Mouse (Mus musculus) hindbrain, embryonic 16.5 days (tissue): ENCODE results near the gene Gas7. TPM values are rescaled to one million over a fixed set of nuclear protein-coding genes. Genes with fewer than 3 reads are reported as not detected.

Experiments
- ATAC-seq: fragments of 200-750 bp; cut with Nextera tagmentation; 2 replicates; pipeline ENCODE4 v1.8.0; 2017; ENCODE audit warnings: moderate TSS enrichment, moderate library complexity
- H3K27ac ChIP-seq: fragments of 300-500 bp; sonication (generic); 2 replicates; pipeline ENCODE4 v1.5.1; 2014; ENCODE audit warnings: low read depth, mild to moderate bottlenecking, control low read depth, low read length, moderate library complexity
- H3K27me3 ChIP-seq: fragments of 300-500 bp; sonication (generic); replicated peaks from 2 replicates; pipeline ENCODE4 v1.6.1; 2014; ENCODE audit warnings: low read length; ENCODE audit not compliant: control insufficient read depth, insufficient read depth
- H3K36me3 ChIP-seq: fragments of 300-500 bp; sonication (generic); 2 replicates; pipeline ENCODE4 v1.6.1; 2014; ENCODE audit warnings: mild to moderate bottlenecking, low read length, moderate library complexity, mixed read lengths; ENCODE audit not compliant: control insufficient read depth, insufficient read depth
- H3K4me1 ChIP-seq: fragments of 300-500 bp; sonication (generic); 2 replicates; pipeline ENCODE4 v1.6.1; 2014; ENCODE audit warnings: low read depth, low read length; ENCODE audit not compliant: control insufficient read depth, insufficient read depth
- H3K4me2 ChIP-seq: fragments of 300-500 bp; sonication (generic); 2 replicates; pipeline ENCODE4 v1.6.1; 2014; ENCODE audit warnings: mild to moderate bottlenecking, low read length, control low read depth, moderate library complexity
- H3K4me3 ChIP-seq: fragments of 300-500 bp; sonication (generic); 2 replicates; pipeline ENCODE4 v1.5.1; 2014; ENCODE audit warnings: mild to moderate bottlenecking, low read length, control low read depth, moderate library complexity
- H3K9ac ChIP-seq: fragments of 300-500 bp; sonication (generic); 2 replicates; pipeline ENCODE4 v1.6.1; 2014; ENCODE audit warnings: low read depth, mild to moderate bottlenecking, control low read depth, low read length, moderate library complexity
- H3K9me3 ChIP-seq: fragments of 300-500 bp; sonication (generic); 2 replicates; pipeline ENCODE4 v1.6.1; 2014; ENCODE audit warnings: mild to moderate bottlenecking, low read length, moderate library complexity; ENCODE audit not compliant: control insufficient read depth
- WGBS: fragments of 180-500 bp; shearing (Covaris S2); extraction: QIAGEN DNeasy Blood & Tissue Kit; methylation state at CpG from one replicate; pipeline ENCODE4 v1.1.7; 2014; 5-methylcytosine and 5-hydroxymethylcytosine counted together
- polyA plus RNA-seq: library from polyadenylated mRNA; unstranded; fragments of >200 nt; fragmentation: Nextera tagmentation; extraction: Ambion mirVana; gene quantifications from 2 replicates; pipeline ENCODE4 v1.2.1, GENCODE M21; 2015

Gas7 gene
- polyA plus RNA-seq, 1 experiment from 2014 or later = 34.8 TPM

GRCm38 (mm10) chr11:67655236-67655959 is 200.2 kb downstream of the Gas7 start:
- H3K4me1 ChIP-seq = peaks cover 24% of the 10 kb centered on the region
- peak overlapping the region; percentile 32; the same call in 1 of the 2 replicates for H3K9ac ChIP-seq
- peak; percentile 35; the same call in 1 of the 2 replicates for ATAC-seq
- WGBS = 58% methylated on average over 17 of the region's 17 CpGs
- H3K4me3 ChIP-seq = no peak overlapping the region
- H3K27me3 ChIP-seq = no peaks in the 10 kb centered on the region
- no peak overlapping the region; the same call in 1 of the 2 replicates for H3K27ac ChIP-seq
- H3K9me3 ChIP-seq = no peaks in the 10 kb centered on the region
- H3K4me2 ChIP-seq = no peak overlapping the region
- no peaks in the 10 kb centered on the region; the same call in 1 of the 2 replicates for H3K36me3 ChIP-seq

GRCm38 (mm10) chr11:67656366-67656765 is 201.1 kb downstream of the Gas7 start:
- Histone ChIP-seq H3K27ac (no peak overlapping the region), H3K4me2 (no peak overlapping the region), H3K4me3 (no peak overlapping the region), H3K9me3 (no peaks in the 10 kb centered on the region), H3K9ac (no peak overlapping the region), H3K27me3 (no peaks in the 10 kb centered on the region), H3K36me3 (no peaks in the 10 kb centered on the region; the same call in 1 of the 2 replicates), H3K4me1 (peaks cover 24% of the 10 kb centered on the region)
- 84% methylated on average over 7 of the region's 7 CpGs for WGBS
- ATAC-seq = no peak

- no peak overlapping the region for H3K27ac ChIP-seq
- no peaks in the 10 kb centered on the region for H3K9me3 ChIP-seq
- no peaks in the 10 kb centered on the region; the same call in 1 of the 2 replicates for H3K36me3 ChIP-seq
- H3K4me1 ChIP-seq = peaks cover 24% of the 10 kb centered on the region
- H3K4me3 ChIP-seq = no peak overlapping the region
- 86% methylated on average over 9 of the region's 9 CpGs for WGBS
- ATAC-seq = no peak
- no peaks in the 10 kb centered on the region for H3K27me3 ChIP-seq
- no peak overlapping the region for H3K4me2 ChIP-seq
- H3K9ac ChIP-seq = no peak overlapping the region
Observed at GRCm38 (mm10) chr11:67656811-67657210, 201.6 kb downstream of the Gas7 start.

GRCm38 (mm10) chr11:67657685-67658382 is 202.6 kb downstream of the Gas7 start:
- Histone ChIP-seq H3K9ac (no peak overlapping the region), H3K27me3 (no peaks in the 10 kb centered on the region), H3K4me2 (no peak overlapping the region), H3K9me3 (no peaks in the 10 kb centered on the region), H3K4me3 (no peak overlapping the region), H3K36me3 (no peaks in the 10 kb centered on the region; the same call in 1 of the 2 replicates), H3K27ac (no peak overlapping the region), H3K4me1 (peaks cover 14% of the 10 kb centered on the region)
- ATAC-seq = 0 out of 2 replicates have a peak, but pooled peaks have one; percentile 26
- WGBS = 47% methylated on average over 11 of the region's 11 CpGs

- Histone ChIP-seq H3K9me3 (no peaks in the 10 kb centered on the region), H3K27me3 (no peaks in the 10 kb centered on the region), H3K9ac (no peak overlapping the region), H3K36me3 (no peaks in the 10 kb centered on the region; the same call in 1 of the 2 replicates), H3K27ac (no peak overlapping the region), H3K4me1 (no peaks in the 10 kb centered on the region), H3K4me2 (no peak overlapping the region), H3K4me3 (no peak overlapping the region)
- WGBS = 94% methylated on average over 8 of the region's 8 CpGs
- ATAC-seq = no peak
Observed at GRCm38 (mm10) chr11:67661465-67661864, 206.2 kb downstream of the Gas7 start.

- H3K4me3 ChIP-seq = no peak overlapping the region
- 96% methylated on average over 4 of the region's 4 CpGs for WGBS
- ATAC-seq = no peak
- no peaks in the 10 kb centered on the region for H3K27me3 ChIP-seq
- peaks cover 8% of the 10 kb centered on the region for H3K4me1 ChIP-seq
- no peak overlapping the region for H3K27ac ChIP-seq
- H3K9me3 ChIP-seq = no peaks in the 10 kb centered on the region
- H3K9ac ChIP-seq = no peak overlapping the region
- H3K36me3 ChIP-seq = no peaks in the 10 kb centered on the region; the same call in 1 of the 2 replicates
- H3K4me2 ChIP-seq = no peak overlapping the region
Observed at GRCm38 (mm10) chr11:67663437-67663836, 208.2 kb downstream of the Gas7 start.

GRCm38 (mm10) chr11:67664261-67664660 is 209.0 kb downstream of the Gas7 start:
- Histone ChIP-seq H3K36me3 (no peaks in the 10 kb centered on the region; the same call in 1 of the 2 replicates), H3K9ac (no peak overlapping the region), H3K4me3 (no peak overlapping the region), H3K27ac (no peak overlapping the region), H3K4me1 (peaks cover 8% of the 10 kb centered on the region), H3K9me3 (no peaks in the 10 kb centered on the region), H3K27me3 (no peaks in the 10 kb centered on the region), H3K4me2 (no peak overlapping the region)
- ATAC-seq = no peak
- 80% methylated on average over 3 of the region's 3 CpGs for WGBS

- Histone ChIP-seq H3K4me2 (no peak overlapping the region), H3K36me3 (no peaks in the 10 kb centered on the region; the same call in 1 of the 2 replicates), H3K9ac (no peak overlapping the region), H3K9me3 (no peaks in the 10 kb centered on the region), H3K27me3 (no peaks in the 10 kb centered on the region), H3K4me3 (no peak overlapping the region), H3K27ac (no peak overlapping the region), H3K4me1 (peaks cover 8% of the 10 kb centered on the region)
- 82% methylated on average over 6 of the region's 6 CpGs for WGBS
- no peak for ATAC-seq
Observed at GRCm38 (mm10) chr11:67664918-67665317, 209.7 kb downstream of the Gas7 start.

GRCm38 (mm10) chr11:67666129-67666528 is 210.9 kb downstream of the Gas7 start:
- no peak overlapping the region for H3K27ac ChIP-seq
- no peak overlapping the region for H3K4me2 ChIP-seq
- WGBS = 87% methylated on average over 5 of the region's 5 CpGs
- peaks cover 8% of the 10 kb centered on the region for H3K4me1 ChIP-seq
- H3K36me3 ChIP-seq = no peaks in the 10 kb centered on the region
- no peaks in the 10 kb centered on the region for H3K27me3 ChIP-seq
- no peak overlapping the region for H3K9ac ChIP-seq
- H3K4me3 ChIP-seq = no peak overlapping the region
- no peak for ATAC-seq
- H3K9me3 ChIP-seq = no peaks in the 10 kb centered on the region
